Mouse (Mus musculus) lung, embryonic 14.5 days (tissue): ENCODE data around the gene Tspan15. TPM values are rescaled to one million over a fixed set of nuclear protein-coding genes. Genes with fewer than 3 reads are reported as not detected.

Experiments used
- ATAC-seq: fragments of 200-750 bp; cut with Nextera tagmentation; 2 replicates; pipeline ENCODE4 v1.8.0; 2017; ENCODE audit warnings: mild to moderate bottlenecking, moderate TSS enrichment, moderate library complexity; ENCODE audit not compliant: insufficient read depth
- DNase-seq: peaks from one replicate; pipeline ENCODE4 v3.0.0-alpha.2; 2015
- H3K27ac ChIP-seq: fragments of 300-500 bp; sonication (generic); 2 replicates; pipeline ENCODE4 v1.5.1; 2014; ENCODE audit warnings: low read depth, mild to moderate bottlenecking, moderate library complexity
- H3K27me3 ChIP-seq: fragments of 300-500 bp; sonication (generic); 2 replicates; pipeline ENCODE4 v1.6.1; 2014; ENCODE audit warnings: low read length, control low read depth; ENCODE audit not compliant: insufficient read depth
- H3K36me3 ChIP-seq: fragments of 300-500 bp; sonication (generic); 2 replicates; pipeline ENCODE4 v1.6.1; 2014; ENCODE audit warnings: control low read depth; ENCODE audit not compliant: insufficient read depth
- H3K4me1 ChIP-seq: fragments of 300-500 bp; sonication (generic); 2 replicates; pipeline ENCODE4 v1.6.1; 2014; ENCODE audit warnings: antibody characterized with exemption, control low read depth; ENCODE audit not compliant: insufficient read depth
- H3K4me2 ChIP-seq: fragments of 300-500 bp; sonication (generic); 2 replicates; pipeline ENCODE4 v1.6.1; 2014; ENCODE audit warnings: mild to moderate bottlenecking
- H3K4me3 ChIP-seq: fragments of 300-500 bp; sonication (generic); 2 replicates; pipeline ENCODE4 v1.5.1; 2014; ENCODE audit warnings: low read depth, low read length
- H3K9ac ChIP-seq: fragments of 300-500 bp; sonication (generic); 2 replicates; pipeline ENCODE4 v1.6.1; 2014
- H3K9me3 ChIP-seq: fragments of 300-500 bp; sonication (generic); 2 replicates; pipeline ENCODE4 v1.6.1; 2016; ENCODE audit warnings: low read depth, low read length, control low read depth
- CTCF ChIP-seq: IDR thresholded peaks from 2 replicates; pipeline ENCODE4 v1.5.1; 2016; ENCODE audit warnings: antibody characterized with exemption, low read depth
- WGBS: fragments of 180-500 bp; shearing (Covaris S2); extraction: QIAGEN DNeasy Blood & Tissue Kit; methylation state at CpG from one replicate; pipeline ENCODE4 v1.1.7; 2014; 5-methylcytosine and 5-hydroxymethylcytosine counted together
- polyA plus RNA-seq: library from polyadenylated mRNA; unstranded; fragments of >200 nt; fragmentation: Nextera tagmentation; extraction: Ambion mirVana; gene quantifications from 2 replicates; pipeline ENCODE4 v1.2.1, GENCODE M21; 2014

Gene Tspan15
- polyA plus RNA-seq, 1 experiment from 2014 or later, result 36.3 TPM

GRCm38 (mm10) chr10:62182471-62183014 lies 48.5 kb downstream of the Tspan15 start:
- H3K4me1 ChIP-seq, result no peaks in the 10 kb centered on the region
- no peak overlapping the region for H3K9ac ChIP-seq
- TF ChIP-seq CTCF, result no peak
- no peaks in the 10 kb centered on the region for H3K36me3 ChIP-seq
- no peak overlapping the region for H3K4me3 ChIP-seq
- ATAC-seq (0 out of 2 replicates have a peak, but pooled peaks have one; percentile 10), DNase-seq (no peak)
- WGBS, result 65% methylated on average over 6 of the region's 6 CpGs
- no peaks in the 10 kb centered on the region for H3K9me3 ChIP-seq
- H3K27me3 ChIP-seq, result no peaks in the 10 kb centered on the region
- no peak overlapping the region for H3K27ac ChIP-seq
- H3K4me2 ChIP-seq, result no peak overlapping the region

- 54% methylated on average over 3 of the region's 3 CpGs for WGBS
- no peaks in the 10 kb centered on the region for H3K27me3 ChIP-seq
- no peak overlapping the region for H3K9ac ChIP-seq
- H3K27ac ChIP-seq, result no peak overlapping the region
- no peak; the same call in 1 of the 2 replicates for TF ChIP-seq CTCF
- H3K4me1 ChIP-seq, result no peaks in the 10 kb centered on the region
- ATAC-seq (0 out of 2 replicates have a peak, but pooled peaks have one; percentile 30), DNase-seq (no peak)
- no peak overlapping the region for H3K4me2 ChIP-seq
- no peaks in the 10 kb centered on the region for H3K36me3 ChIP-seq
- no peaks in the 10 kb centered on the region for H3K9me3 ChIP-seq
- no peak overlapping the region for H3K4me3 ChIP-seq
Observed at GRCm38 (mm10) chr10:62181701-62182100, 49.4 kb downstream of the Tspan15 start.

GRCm38 (mm10) chr10:62179944-62180343 lies 51.1 kb downstream of the Tspan15 start:
- 81% methylated on average over 3 of the region's 3 CpGs for WGBS
- Histone ChIP-seq H3K4me1 (no peaks in the 10 kb centered on the region), H3K27ac (no peak overlapping the region), H3K4me2 (no peak overlapping the region), H3K36me3 (no peaks in the 10 kb centered on the region), H3K27me3 (no peaks in the 10 kb centered on the region), H3K9me3 (no peaks in the 10 kb centered on the region), H3K4me3 (no peak overlapping the region), H3K9ac (no peak overlapping the region)
- ATAC-seq (no peak), DNase-seq (no peak)
- TF ChIP-seq CTCF, result no peak

GRCm38 (mm10) chr10:62174533-62175313 lies 56.3 kb downstream of the Tspan15 start:
- no peaks in the 10 kb centered on the region for H3K27me3 ChIP-seq
- no peak overlapping the region for H3K4me2 ChIP-seq
- DNase-seq (no peak), ATAC-seq (no peak)
- no peaks in the 10 kb centered on the region for H3K4me1 ChIP-seq
- 51% methylated on average over 15 of the region's 15 CpGs for WGBS
- no peaks in the 10 kb centered on the region for H3K36me3 ChIP-seq
- no peak overlapping the region for H3K4me3 ChIP-seq
- H3K27ac ChIP-seq, result no peak overlapping the region
- H3K9ac ChIP-seq, result no peak overlapping the region
- no peak for TF ChIP-seq CTCF
- H3K9me3 ChIP-seq, result no peaks in the 10 kb centered on the region

- no peak overlapping the region for H3K9ac ChIP-seq
- no peak overlapping the region for H3K4me2 ChIP-seq
- ATAC-seq (no peak), DNase-seq (no peak)
- no peaks in the 10 kb centered on the region for H3K36me3 ChIP-seq
- H3K27me3 ChIP-seq, result no peaks in the 10 kb centered on the region
- H3K27ac ChIP-seq, result no peak overlapping the region
- no peaks in the 10 kb centered on the region for H3K4me1 ChIP-seq
- no peak overlapping the region for H3K4me3 ChIP-seq
- no peak for TF ChIP-seq CTCF
- H3K9me3 ChIP-seq, result no peaks in the 10 kb centered on the region
- 36% methylated on average over 9 of the region's 9 CpGs for WGBS
Observed at GRCm38 (mm10) chr10:62173941-62174448, 57.1 kb downstream of the Tspan15 start.

- ATAC-seq, result no peak
- 5% methylated on average over 9 of the region's 9 CpGs for WGBS
Observed at GRCm38 (mm10) chr10:62172841-62173553, 58.1 kb downstream of the Tspan15 start.

GRCm38 (mm10) chr10:62162410-62162809 lies 68.6 kb downstream of the Tspan15 start:
- Histone ChIP-seq H3K9ac (no peak overlapping the region), H3K4me3 (no peak overlapping the region), H3K27me3 (no peaks in the 10 kb centered on the region), H3K27ac (no peak overlapping the region), H3K4me1 (no peaks in the 10 kb centered on the region), H3K9me3 (no peaks in the 10 kb centered on the region), H3K36me3 (no peaks in the 10 kb centered on the region), H3K4me2 (no peak overlapping the region)
- ATAC-seq (no peak), DNase-seq (no peak)
- 45% methylated on average over 10 of the region's 10 CpGs for WGBS
- no peak for TF ChIP-seq CTCF

More at GRCm38 (mm10) chr10:62172841-62173553, 58.1 kb downstream of the Tspan15 start:
- no peak for TF ChIP-seq CTCF
- H3K27me3 ChIP-seq, result no peaks in the 10 kb centered on the region
- H3K36me3 ChIP-seq, result no peaks in the 10 kb centered on the region
- peak; percentile 14 for DNase-seq
- no peaks in the 10 kb centered on the region for H3K4me1 ChIP-seq
- H3K9ac ChIP-seq, result no peak overlapping the region
- no peak overlapping the region for H3K4me3 ChIP-seq
- H3K9me3 ChIP-seq, result no peaks in the 10 kb centered on the region
- no peak overlapping the region for H3K4me2 ChIP-seq
- H3K27ac ChIP-seq, result no peak overlapping the region
